Mouse (Mus musculus) embryo, embryonic 9.5 days (tissue): Measurements from ENCODE around the gene Gh.

ENCODE experiments used
- DNase-seq: peaks from one replicate; pipeline ENCODE4 v3.0.0-alpha.2; 2017; ENCODE audit errors: extremely low spot score

Gene Gh

DNA sequence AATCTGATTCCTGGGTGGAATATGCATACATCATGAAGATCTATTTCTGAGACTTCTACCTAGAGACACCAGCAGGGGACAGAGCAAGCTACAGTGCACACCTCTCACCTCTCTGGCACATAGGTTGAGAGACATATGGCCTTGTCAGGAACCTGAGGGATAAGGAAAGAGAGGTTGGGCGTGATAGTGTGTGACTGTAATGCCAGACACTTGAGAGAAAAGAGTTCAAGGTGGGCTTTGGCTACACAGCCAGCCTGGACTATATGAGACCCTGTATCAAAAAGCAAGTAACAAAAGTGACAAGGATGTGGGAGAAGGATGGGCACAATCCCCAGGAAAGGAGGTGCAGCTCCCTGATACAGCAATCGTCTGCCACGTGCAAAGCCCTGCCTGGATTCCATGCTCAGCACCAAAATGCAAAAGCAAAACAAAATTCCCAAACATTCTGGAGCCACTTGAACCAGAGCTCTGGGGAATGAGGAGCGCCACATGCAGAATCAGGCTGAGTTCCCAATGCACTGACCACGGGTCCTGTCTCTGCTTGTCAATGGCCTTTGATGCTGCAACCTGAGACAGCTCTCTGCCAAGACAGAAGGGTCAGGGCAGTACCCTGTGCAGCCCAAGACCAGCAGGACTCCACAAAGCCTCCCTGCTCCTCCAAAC, 30.4 kb downstream of the Gh start:
- peak; percentile 36 for DNase-seq

DNA sequence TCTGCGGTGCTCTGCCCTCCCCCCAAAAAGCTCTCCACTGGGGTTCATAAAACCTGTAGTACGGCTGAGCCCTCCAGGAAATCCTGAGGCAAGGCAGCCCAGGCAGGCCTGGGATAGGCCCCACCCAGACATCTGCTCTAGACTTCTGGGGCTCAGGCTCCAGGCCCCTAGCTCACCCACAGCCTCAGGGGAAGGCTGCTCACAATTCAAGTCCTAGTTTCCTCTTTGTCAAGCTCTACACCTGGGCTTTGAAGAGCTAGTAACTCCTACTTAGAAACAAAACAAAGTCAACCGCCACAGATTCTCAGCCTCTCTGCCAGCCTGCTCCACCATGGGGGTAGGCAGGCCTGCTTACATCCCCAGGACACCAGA, 32.6 kb downstream of the Gh start:
- DNase-seq: peak; percentile 40

DNA sequence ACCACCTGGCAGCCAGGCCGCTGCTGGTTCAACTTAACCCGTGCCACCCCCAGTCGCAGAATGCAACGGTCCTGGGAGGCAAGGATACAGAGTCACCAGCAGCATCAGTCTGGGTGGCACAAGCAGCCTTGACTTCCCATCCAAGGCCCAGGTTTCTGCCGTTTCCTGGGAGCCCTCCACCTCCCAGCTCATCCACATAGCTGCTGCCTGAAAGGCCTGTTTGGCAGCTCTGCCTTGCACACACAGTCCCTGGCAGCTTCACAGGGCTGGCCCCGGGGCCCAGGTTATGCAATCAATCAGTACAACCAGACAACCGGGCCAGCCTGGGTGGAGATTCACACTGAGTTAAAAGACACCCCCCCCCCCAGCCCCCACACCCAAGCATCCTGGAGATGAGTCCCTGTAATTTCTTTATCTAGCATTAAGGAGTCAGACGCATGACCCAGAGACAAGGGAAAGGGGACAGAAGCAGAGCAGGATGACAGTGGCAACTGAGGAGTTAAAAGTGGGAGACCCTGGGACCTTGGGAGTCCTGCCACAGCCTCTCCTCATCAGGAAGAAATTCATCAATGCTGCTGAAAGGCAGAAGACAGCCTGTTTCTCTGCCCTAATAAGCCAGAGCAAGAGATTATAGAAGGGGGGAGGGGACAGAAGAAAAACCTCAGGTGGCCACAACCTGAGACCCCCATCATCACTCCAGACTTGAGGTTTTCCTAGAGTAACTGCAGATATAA, 33.2 kb downstream of the Gh start:
- peak; percentile 60 for DNase-seq

DNA sequence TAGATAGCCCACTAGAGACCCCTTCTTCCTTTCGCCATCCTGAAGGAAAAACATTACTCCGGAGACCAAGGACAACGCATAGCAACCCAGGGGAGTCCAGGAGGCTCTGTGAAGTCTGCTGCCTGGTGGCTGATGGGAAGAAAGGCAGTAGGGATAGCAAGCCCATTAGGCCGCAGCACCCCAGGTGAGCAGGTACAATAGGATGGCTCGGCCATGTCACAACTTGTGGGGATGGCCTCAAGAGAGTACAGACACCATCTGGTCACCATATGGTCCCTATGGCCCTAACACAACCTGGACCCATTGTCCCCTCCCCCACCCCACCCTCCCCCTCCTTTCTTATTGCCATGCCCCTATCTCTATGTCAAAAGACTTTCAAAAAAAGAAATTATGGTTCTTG, 33.8 kb downstream of the Gh start:
- no peak for DNase-seq

DNA sequence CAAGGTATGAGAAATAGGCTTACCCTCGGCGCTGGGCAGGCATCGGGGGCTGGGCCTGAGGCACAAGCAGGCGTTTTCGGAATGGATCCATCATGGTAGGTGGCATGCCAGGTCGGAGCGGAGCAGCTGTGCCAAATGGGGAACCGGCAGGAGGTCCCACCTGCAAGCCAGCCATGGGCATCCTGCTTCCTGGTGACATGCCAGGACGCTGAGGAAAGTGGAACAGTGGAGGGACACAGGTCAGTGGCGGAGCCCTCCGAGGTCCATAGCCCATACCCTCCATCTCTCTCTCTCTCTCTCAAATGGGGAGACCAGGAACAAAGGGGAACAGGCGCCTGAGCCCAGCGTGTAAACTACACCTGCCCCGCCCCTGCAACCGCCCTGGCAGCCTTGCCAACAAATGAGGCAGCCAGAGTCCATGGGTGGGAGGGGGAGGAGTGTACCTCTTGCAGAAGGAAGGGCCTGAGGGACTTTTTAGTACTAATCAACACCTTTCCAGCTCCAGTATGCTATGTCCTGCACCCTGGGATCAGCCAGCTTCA, 34.3 kb downstream of the Gh start:
- DNase-seq: no peak

DNA sequence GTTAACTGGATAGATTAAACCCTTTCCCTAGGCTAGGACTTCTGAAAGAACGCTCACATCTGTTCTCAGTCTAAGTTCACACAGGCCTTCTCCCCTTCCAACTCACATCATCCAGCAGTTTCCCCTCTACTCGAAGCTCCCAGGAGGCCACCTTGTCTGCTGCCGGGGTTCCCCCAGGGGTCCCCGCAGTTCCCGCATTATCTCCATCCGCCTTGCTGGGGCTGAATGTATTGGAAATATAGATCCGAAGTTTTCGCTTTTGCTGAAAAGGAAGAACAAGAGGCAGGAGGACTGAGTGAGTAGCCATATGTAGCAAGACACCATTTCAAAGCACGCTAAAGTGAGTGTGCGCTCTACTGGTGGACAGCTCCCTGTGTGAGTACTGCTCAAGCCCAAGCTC, 35.2 kb downstream of the Gh start:
- no peak for DNase-seq

DNA sequence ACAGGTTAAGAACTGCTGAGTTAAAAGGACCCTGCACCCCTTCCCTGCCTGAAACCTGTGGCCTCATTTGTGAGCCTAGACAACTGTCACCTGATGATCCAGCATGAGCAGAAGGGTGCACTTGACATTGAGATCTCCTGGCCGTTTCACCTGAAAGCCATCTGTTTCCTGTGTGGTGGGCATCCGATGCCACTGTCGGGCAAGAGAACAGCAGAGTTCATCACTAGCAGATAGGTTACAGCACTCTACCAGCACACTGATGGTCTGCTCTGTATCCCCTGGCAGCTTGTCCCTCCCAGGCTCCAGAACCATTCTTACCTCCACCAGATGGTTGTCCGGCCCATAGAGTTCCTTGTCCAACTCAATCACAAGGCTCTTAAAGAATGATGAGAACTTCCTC, 36.1 kb downstream of the Gh start:
- DNase-seq: no peak

DNA sequence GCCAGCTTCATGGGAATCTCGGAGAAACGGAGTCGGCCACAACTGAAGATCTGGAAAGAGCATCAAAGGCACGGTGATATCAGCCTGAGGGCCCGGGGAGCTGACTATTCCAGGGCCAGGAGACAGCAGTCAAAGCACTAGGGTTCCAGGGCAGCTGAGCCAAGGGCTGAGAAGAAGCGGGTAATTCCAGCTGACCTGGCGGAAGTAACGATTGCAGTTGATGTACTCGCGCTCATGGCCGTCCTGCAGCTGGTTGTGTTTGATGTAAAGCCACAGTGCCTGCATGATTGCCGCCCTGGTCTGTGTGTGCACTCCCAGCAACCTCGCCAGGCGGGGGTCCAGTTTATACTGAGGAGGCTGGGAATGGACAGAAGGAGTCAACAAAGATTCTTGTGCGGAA, 36.7 kb downstream of the Gh start:
- no peak for DNase-seq

DNA sequence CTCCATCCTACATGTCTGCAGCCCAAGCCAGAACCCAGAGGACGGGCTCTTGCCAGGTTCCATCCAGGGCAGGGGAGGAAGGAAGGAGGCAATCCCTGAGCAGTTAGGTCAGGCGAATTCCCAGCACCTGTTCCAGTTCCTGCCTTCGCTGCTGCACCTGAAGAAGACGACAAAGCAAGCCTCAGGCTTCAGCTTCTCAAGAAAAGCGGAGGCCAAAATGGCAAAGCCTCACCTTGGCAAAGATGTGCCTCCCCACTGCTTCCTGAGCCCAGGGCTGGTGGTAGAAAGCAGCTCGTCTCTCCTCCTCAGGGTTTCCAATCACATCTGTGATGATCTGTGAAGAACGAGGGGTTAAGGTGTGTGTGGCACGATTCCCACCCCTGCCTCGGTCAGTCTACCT, 37.7 kb downstream of the Gh start:
- no peak for DNase-seq

DNA sequence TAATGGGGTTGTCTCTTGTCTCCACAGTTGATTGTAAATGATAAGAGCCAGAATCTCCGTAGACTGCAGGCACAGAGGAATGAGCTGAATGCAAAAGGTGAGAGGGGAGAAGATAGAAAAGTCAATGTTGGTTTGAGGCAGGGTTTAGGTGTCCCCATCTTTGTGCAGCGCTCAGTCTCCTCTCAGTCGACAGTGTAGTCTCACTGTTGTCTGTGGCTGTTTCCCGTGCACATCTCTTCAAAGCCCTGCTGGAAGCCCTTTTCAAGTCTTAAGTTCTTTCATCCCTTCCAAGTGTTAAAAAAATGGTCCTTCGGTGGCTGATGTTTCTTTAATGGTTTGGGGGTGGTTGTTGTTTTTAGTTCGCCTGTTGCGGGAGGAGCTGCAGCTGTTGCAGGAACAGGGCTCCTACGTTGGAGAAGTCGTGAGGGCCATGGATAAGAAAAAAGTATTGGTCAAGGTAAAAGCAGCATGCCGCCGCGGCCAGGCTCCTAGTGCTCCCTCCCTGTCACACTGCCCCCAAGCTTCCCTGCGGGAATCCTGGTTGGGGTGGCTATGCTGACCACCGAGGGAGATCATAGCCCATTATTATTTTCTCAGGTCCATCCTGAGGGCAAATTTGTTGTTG, 40.7 kb downstream of the Gh start:
- no peak for DNase-seq

DNA sequence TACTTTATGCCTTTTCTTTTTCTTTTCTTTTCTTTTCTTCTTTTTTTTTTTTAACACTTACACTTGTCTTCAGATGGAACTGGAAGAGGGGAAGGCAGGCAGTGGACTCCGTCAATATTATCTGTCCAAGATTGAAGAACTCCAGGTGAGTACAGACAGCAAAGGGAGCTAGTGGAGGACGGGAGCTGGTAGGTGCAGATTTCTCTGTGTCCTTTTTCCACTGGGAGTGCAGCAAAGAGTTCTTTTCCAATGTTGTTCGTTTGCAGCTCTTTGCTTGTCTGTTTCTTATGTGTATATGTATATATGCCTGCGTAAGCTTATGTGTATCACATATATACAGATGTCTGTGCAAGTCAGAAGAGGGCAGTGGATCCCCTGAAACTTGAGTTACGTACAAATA, 44.9 kb downstream of the Gh start:
- no peak for DNase-seq

DNA sequence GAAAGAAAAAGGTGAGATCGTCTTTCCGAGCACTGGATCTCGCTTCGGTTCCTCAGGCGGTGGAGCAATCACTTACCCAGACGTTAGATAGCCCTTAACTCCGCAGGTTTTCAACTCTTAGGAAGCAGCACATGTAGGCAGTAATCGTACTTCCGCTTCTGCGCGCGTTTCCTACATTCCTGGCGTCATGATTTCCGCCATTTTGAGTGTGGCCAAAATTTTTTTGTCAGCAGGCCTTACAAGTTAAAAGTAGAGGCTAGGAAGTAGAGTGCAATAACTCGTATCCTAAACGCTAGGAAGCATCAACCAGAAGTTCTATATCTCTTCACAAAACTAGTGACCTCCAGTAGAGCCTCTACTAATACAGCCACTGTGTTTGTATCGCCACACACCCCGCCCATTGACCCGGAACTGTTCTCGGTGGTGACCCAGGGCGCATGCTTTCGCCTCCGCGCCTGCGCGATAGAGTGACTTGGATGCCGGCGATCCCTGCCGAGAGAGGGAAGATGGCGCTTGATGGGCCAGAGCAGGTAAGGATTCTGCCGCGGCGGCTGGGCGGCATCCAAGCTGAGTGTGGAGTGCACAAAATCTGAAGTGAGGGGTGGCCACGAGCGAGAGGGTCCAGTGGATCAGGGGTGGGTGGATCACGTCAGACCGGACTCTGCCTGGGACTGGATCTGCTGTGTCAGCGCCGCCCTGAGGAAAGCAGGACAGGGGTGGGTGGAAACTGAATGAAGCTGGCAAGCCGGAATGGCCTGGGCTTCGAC, 45.8 kb downstream of the Gh start, which contains the start of the genes Ftsj3 and Psmc5:
TSS of gene Ftsj3 (minus strand) at position 395 of the 767 bp plus-strand sequence.
TSS of gene Psmc5 (plus strand) at position 470 of the 767 bp plus-strand sequence.
- DNase-seq: peak; percentile 96

DNA sequence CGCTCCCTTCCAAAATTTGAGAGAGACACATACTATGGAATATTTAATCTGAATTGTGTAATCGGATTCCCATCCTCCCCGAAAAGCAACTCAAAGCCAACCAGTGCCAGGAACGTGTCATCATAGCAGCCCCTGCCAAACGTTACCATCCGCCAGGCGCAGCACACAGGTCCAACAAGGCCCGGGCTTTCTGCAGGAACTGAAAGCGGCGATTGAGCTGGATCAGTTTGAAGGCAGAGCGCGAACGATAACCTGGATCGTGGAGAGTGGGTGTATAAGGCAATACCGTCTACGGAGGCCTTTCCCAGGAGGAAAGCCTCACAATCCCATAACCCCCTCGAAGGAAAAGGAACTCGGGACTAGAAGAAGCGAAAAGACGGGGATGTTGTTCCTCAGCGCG, 46.5 kb downstream of the Gh start:
- DNase-seq: no peak

DNA sequence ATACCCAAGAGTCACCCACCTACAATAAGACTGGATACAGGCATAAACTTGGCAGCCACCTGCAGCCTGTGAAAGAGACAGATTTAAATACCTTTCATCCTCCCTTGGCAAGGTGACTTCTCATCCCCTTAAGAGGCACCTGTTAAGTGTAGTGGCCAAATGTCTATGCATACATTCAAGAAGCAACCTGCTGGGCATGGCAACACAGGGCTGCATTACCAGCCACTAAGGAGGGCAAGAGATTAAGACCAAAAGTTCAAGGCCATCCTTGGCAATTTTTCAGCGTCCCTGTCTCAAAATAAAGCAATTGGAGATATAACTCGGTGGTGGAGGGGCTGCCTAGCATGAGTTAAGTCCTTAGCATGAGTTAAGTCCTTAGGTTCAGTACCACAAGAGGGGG, 46.9 kb downstream of the Gh start:
- no peak for DNase-seq
